Mouse (Mus musculus): ENCODE data around the gene Tmem26.

The Tmem26 gene

DNA sequence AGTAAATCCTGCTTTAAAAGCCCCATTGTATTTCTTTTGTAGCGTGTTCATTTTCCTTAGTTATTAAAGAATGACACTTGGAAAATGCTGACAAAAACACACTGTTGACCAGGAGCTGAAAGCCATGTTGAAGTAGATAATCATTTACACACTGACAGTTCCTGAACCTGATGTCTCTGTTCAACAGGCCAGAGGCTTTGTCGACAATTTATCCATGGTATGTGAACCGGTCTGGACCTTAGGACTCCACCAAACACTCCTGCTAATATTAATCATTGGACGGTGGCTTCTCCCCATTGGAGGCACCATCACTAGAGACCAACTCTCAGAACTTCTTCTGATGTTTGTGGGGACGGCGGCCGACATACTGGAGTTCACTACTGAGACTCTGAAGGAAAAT lies 27.5 kb downstream of the Tmem26 start:
- DNase-seq (ENCODE audit: low spot score) = no peak

- DNase-seq (ENCODE audit: low spot score) = peak; percentile 14
Observed at GRCm38 (mm10) chr10:68759238-68759637, 35.8 kb downstream of the Tmem26 start.

- no peak for DNase-seq (ENCODE audit: low spot score)
Observed at GRCm38 (mm10) chr10:68759789-68760188, 36.3 kb downstream of the Tmem26 start.

GRCm38 (mm10) chr10:68781067-68781868 lies 57.8 kb downstream of the Tmem26 start:
- DNase-seq (ENCODE audit: low spot score) = no peak

DNA sequence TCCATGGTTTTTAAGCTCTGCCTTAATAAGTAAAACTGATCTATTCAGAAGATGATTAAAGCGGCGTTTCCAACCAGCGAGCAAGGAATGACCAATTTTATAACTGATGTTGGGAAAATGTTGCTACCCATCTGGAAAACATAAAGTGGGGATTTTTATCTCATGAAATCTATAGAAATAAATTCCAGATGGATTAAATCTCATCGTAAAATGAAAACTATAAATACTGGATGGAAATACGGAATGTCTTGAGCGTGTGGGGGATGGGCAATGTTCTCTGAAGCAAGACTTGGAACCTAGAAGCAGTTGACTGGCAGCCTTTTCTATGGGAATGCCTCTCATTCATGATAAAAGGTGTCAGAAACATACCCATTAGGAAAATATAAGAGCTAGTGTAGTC lies 59.3 kb downstream of the Tmem26 start:
- DNase-seq (ENCODE audit: low spot score) = no peak

DNA sequence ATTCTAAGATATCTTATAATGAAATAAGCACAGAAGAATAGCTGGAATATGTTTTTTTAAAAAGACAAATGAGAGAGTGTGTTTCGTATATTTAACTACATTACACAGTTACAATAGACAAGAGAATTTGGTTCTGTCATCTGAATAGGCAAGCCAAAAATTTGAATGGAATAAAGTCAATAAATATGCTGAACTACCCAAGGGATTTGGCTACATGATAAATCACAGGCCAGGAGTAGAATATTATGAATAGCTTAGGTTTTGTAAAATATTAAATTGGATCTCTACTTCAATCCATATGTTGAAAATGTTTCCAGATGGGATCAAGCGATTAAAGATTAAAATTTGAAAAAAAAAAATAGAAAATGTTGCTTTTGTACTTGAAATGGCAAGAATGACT lies 60.4 kb downstream of the Tmem26 start:
- DNase-seq (ENCODE audit: low spot score) = no peak

DNA sequence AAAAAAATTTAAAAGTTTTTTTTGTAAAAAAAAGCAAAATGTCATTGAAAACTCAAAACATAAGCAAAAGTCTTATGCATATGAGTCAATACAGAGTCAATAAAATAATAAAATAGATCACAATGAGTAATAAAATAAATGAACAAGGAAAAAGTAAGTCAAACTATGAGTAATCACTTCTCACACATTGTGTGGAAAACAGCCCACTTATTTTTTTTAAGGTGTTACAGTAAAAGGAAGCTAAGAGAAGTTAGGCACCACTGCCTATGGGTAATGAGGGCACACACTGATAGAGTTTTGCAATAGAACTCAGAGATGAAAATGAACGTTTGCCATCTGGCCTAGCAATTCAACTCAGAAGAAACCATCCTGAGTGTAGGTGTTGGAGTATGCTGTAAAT lies 61.0 kb downstream of the Tmem26 start:
- DNase-seq (ENCODE audit: low spot score) = no peak

- DNase-seq (ENCODE audit: low spot score) = peak; percentile 7
Observed at GRCm38 (mm10) chr10:68795466-68795865, 72.0 kb downstream of the Tmem26 start.

- no peak for DNase-seq (ENCODE audit: low spot score)
Observed at GRCm38 (mm10) chr10:68799883-68800282, 76.4 kb downstream of the Tmem26 start.

DNA sequence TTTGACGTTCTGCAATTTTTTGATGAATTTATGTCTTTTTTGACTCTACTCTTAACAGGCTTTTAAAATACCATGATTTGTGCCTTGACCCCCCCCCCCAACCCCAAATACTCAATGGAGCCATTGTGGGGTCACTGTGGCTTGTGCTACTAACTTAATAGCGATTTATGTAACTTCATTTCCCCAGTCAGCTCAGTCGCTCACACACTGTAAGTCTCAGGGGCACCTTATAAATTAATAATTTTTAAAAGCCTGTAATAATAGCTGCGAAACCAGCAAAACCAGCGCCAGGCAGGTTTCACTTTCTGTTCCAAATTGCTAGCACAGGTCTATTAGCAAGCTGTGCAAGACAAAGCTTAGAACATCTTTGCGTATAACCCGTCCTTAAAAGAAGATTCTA lies 76.9 kb downstream of the Tmem26 start:
- no peak for DNase-seq (ENCODE audit: low spot score)

DNA sequence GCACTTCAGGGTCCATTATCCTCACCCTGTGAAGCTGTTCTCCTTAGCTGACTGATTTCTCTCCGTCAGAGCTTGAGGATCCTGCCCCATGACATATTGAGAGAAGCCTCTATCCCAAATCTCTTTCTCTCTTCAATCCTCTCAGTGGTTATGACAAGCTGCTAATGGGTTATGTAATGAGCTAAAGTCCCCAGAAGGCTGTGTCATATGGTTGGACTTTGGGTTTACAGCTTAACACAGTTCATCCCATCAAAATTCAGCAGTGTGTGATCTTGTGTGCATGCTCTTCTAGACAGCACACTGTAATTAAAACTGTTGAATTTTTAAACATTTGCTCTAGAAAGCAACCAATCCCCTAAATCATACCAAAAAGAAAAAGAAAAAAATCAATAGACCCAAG lies 82.9 kb downstream of the Tmem26 start:
- no peak for DNase-seq (ENCODE audit: low spot score)

DNA sequence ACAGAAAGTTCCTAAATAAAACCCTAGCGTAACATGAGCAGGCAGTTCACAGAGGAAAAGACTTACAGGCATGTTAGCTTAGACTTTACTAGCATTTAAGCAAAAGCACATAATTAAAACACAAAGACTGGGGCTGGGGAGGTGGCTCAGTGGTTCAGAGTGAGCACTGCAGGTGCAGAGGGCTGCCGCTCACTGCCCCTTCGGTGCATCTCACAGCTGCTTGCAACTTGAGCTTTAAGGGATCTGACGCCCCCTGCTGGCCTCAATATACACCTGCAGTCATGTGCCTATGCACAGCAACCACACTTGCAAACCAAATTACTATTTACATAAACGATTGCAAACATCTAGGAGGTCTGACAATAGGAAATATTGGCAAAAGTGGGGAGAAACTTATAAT lies 87.5 kb downstream of the Tmem26 start:
- no peak for DNase-seq (ENCODE audit: low spot score)

DNA sequence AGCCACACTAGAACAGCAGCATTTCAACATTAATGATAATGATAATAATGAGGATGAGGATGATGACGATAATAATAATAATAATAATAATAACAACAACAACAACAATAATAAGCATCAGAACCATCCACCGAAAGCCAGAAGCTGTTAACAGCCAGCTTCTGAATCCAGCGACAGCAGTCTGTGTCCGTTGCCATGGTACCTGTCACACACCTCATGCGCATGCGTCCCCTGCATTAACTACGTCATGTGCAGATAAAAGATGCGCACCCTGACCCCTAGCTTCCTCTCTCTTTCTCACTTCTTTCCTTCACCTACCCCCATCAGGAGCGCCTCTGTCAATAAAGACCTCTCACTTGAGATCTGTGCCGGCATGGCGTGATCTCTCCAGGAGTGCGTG lies 89.3 kb downstream of the Tmem26 start:
- no peak for DNase-seq (ENCODE audit: low spot score)

GRCm38 (mm10) chr10:68817281-68817680 lies 93.8 kb downstream of the Tmem26 start:
- no peak for DNase-seq (ENCODE audit: low spot score)

DNA sequence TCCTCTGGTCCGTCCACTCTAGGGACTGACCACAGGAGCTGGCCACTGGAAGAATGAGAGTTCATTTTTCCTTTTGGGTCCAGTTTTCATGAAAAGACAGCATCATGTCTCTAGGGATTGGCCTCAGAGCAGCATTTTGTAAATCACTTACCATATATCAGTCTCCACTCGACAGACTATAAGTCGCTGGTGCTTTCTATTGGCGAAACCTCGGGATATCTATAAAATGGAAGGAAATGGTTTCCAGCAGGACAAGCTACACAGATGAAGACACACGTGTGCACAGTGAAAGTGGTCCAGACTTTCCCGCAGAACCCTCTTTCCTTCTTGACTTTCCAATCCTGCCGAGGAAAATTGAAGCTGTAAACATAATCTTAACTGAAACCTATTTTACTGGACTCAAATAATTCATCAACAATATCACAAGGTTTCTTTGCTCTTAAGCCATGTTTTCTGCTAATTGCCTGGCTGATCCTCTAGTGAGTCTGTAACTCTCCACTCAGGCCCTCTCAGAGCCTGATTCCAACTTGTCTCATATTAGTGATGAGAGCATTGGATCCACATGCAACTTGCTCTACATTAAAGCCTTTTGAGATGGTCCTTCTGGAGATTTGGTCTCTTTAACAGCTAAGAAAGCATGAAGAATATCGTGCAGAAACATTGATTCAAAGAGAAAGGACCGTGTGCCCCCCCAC lies 94.8 kb downstream of the Tmem26 start:
- no peak for DNase-seq (ENCODE audit: low spot score)

DNA sequence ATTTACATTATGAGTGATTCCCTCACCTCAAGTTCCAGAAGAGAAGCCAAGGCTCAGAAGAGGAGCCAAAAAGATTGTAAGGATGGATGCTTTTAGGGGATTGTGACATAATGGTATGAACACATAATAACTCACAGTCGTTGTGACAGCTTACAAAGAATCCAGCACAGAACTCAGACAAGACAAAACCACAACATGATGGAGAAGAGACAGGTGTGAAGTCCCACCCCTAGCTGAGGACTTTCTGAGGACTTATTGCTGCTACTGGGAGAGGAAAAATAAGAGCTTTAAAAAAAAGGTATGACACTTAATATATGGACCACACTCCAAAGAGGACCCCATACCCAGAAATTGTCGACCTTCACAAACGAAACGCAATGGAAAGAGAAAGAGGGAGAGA lies 101.1 kb downstream of the Tmem26 start:
- no peak for DNase-seq (ENCODE audit: low spot score)
